Mouse (Mus musculus) CH12.LX (cell line): ENCODE results near the gene Nlrc5.

Source experiments
- CHD2 ChIP-seq: IDR thresholded peaks from 2 replicates; pipeline ENCODE4 v1.6.1; 2011; ENCODE audit warnings: low read length, improper control_type of control experiment
- CTCF ChIP-seq, 2 experiments: IDR thresholded peaks in 1 of 2; conservative IDR thresholded peaks in 1 of 2; 2 replicates each; pipeline ENCODE4 v1.5.1; 2011 to 2012; ENCODE audit warnings: low read depth in 2 of 2, low read length in 2 of 2, improper control_type of control experiment in 1 of 2, inconsistent platforms in 1 of 2, mild to moderate bottlenecking in 1 of 2, moderate library complexity in 1 of 2
- EP300 ChIP-seq: IDR thresholded peaks from 2 replicates; pipeline ENCODE4 v1.6.1; 2011; ENCODE audit warnings: low read length, improper control_type of control experiment
- HCFC1 ChIP-seq: IDR thresholded peaks from 2 replicates; pipeline ENCODE4 v1.6.1; 2012; ENCODE audit warnings: low read depth, mild to moderate bottlenecking, inconsistent platforms, low read length, improper control_type of control experiment
- MAZ ChIP-seq: IDR thresholded peaks from 2 replicates; pipeline ENCODE4 v1.6.1; 2012; ENCODE audit warnings: low read depth, mild to moderate bottlenecking, inconsistent platforms, low read length, improper control_type of control experiment, moderate library complexity
- POLR2A ChIP-seq: IDR thresholded peaks from 2 replicates; pipeline ENCODE4 v1.6.1; 2011; ENCODE audit warnings: low read depth, mild to moderate bottlenecking, improper control_type of control experiment, low read length
- TBP ChIP-seq: conservative IDR thresholded peaks from 2 replicates; pipeline ENCODE4 v1.6.1; 2011; ENCODE audit warnings: low read depth, low read length, improper control_type of control experiment
- USF1 ChIP-seq: IDR thresholded peaks from 2 replicates; pipeline ENCODE4 v1.6.1; 2014; ENCODE audit warnings: low read depth, mild to moderate bottlenecking, inconsistent platforms, low read length, improper control_type of control experiment
- ZNF384 ChIP-seq: IDR thresholded peaks from 2 replicates; pipeline ENCODE4 v1.6.1; 2012; ENCODE audit warnings: low read depth, low read length, improper control_type of control experiment, inconsistent platforms

GRCm38 (mm10) chr8:94516209-94516593, 82.0 kb downstream of the Nlrc5 start:
- TF ChIP-seq CTCF (conservative IDR thresholded peaks at IDR 0.05 in 1 of 2, IDR thresholded peaks at IDR 0.05 in 1 of 2; ENCODE audit: low read depth in 2 of 2, low read length in 2 of 2) (no peak), ZNF384 (no peak), USF1 (no peak), MAZ (no peak), POLR2A (no peak), HCFC1 (no peak), CHD2 (no peak), TBP (no peak), EP300 (no peak)
